Mouse (Mus musculus) kidney, adult 2 months (tissue): ENCODE data around the gene Ankrd13b.

ENCODE experiments used
- CTCF ChIP-seq: fragments of 200-500 bp; conservative IDR thresholded peaks from 2 replicates; pipeline ENCODE4 v1.5.1; 2011; ENCODE audit warnings: low read depth, mild to moderate bottlenecking, control low read depth, low read length, moderate library complexity, mixed read lengths; ENCODE audit not compliant: insufficient read depth, insufficient read length
- POLR2A ChIP-seq: fragments of 200-500 bp; IDR thresholded peaks from one replicate; pipeline ENCODE4 v1.6.1; 2011; ENCODE audit warnings: low read depth, low read length, control low read depth

GRCm38 (mm10) chr11:77467157-77467556 is 22.3 kb downstream of the Ankrd13b start:
- peak; percentile 61 for TF ChIP-seq CTCF
- no peak for TF ChIP-seq POLR2A
